Mouse (Mus musculus) forebrain, embryonic 10.5 days (tissue): ENCODE data around the gene Gm20873. TPM values are rescaled to one million over a fixed set of nuclear protein-coding genes. Genes with fewer than 3 reads are reported as not detected.
"Not testable (repeated sequence)": the region's sequence is repeated elsewhere in the genome, so short reads cannot be mapped to it uniquely, and the experiment has no call there.

Experiments
- DNase-seq: peaks from one replicate; pipeline ENCODE4 v3.0.0-alpha.2; 2017; ENCODE audit warnings: low spot score; ENCODE audit errors: extremely low spot score
- H3K27ac ChIP-seq: fragments of 300-500 bp; sonication (generic); 2 replicates; pipeline ENCODE4 v1.5.1; 2016; ENCODE audit warnings: mild to moderate bottlenecking
- H3K27me3 ChIP-seq: fragments of 300-500 bp; sonication (generic); 2 replicates; pipeline ENCODE4 v1.6.1; 2016; ENCODE audit warnings: mild to moderate bottlenecking; ENCODE audit not compliant: poor library complexity, severe bottlenecking
- H3K36me3 ChIP-seq: fragments of 300-500 bp; sonication (generic); replicated peaks from 2 replicates; pipeline ENCODE4 v1.6.1; 2016; ENCODE audit warnings: mild to moderate bottlenecking, moderate library complexity
- H3K4me1 ChIP-seq: fragments of 300-500 bp; sonication (generic); 2 replicates; pipeline ENCODE4 v1.6.1; 2016
- H3K4me3 ChIP-seq: fragments of 300-500 bp; sonication (generic); 2 replicates; pipeline ENCODE4 v1.5.1; 2016; ENCODE audit warnings: mild to moderate bottlenecking, moderate library complexity
- H3K9me3 ChIP-seq: fragments of 300-500 bp; sonication (generic); 2 replicates; pipeline ENCODE4 v1.6.1; 2016; ENCODE audit warnings: mild to moderate bottlenecking, moderate library complexity
- WGBS: fragments of 180-500 bp; shearing (Covaris S2); methylation state at CpG from one replicate; pipeline ENCODE4 v1.1.7; 2016; 5-methylcytosine and 5-hydroxymethylcytosine counted together
- polyA plus RNA-seq: library from polyadenylated mRNA; unstranded; fragments of >200 nt; fragmentation: Nextera tagmentation; extraction: Ambion mirVana; gene quantifications from 2 replicates; pipeline ENCODE4 v1.2.1, GENCODE M21; 2016

The Gm20873 gene
- polyA plus RNA-seq, result not detected in 2 replicates

DNA sequence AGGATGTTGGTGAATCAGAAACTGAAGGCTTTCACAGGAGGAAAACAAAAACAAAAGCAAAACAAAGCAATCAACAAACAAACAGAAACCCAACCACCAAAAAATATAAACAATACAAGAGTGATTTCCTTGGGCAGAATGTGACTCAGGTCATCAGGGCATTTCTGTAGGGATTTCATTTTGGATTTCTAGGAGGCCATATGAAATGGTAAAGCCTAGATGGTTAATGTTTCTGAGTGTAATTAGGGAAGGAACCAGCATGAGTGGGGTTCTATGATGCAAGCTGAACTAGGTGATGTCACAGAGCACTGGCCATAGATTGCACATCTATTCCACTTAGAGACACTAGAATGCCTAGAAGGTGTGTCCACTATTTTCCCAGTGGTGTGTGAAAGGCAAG lies at the start of gene Gm20873:
Gene Gm20873 (plus strand): TSS at position 301 of the 400 bp plus-strand sequence.
- H3K27ac ChIP-seq, H3K36me3 ChIP-seq, DNase-seq, H3K4me1 ChIP-seq, H3K4me3 ChIP-seq, H3K27me3 ChIP-seq, H3K9me3 ChIP-seq: not testable (repeated sequence)

DNA sequence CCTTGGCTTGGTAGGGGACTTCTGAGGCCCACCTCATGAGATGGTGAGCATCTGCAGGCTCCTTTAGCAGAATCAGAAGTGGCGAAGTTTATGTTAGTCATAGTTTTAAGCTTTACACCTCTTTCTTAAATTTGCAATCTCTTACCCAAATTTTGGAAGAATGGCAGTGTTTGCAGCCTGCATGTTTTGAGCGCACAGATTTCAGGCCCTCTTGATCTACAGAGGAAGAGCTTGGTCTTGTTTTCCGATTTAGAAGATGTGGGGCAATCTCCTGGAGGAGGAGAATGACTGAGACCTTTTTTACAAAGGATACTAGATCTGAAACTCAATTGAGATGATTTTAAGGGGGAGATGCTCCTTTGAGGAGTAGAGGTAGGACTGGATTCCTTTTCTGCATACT lies 29.0 kb upstream of the Gm20873 start, which contains the start of gene Gm21746:
Gene Gm21746 (minus strand): TSS at position 101 of the 400 bp plus-strand sequence.
- H3K27me3 ChIP-seq, H3K9me3 ChIP-seq, H3K36me3 ChIP-seq, H3K27ac ChIP-seq, DNase-seq, H3K4me3 ChIP-seq, H3K4me1 ChIP-seq: not testable (repeated sequence)
- 85% methylated on average over 2 of the region's 3 CpGs for WGBS

Other genes with a start within 250 kb of the Gm20873 start
- gene Gm21746, start 29.1 kb upstream of the Gm20873 start, polyA plus RNA-seq, result not detected in 2 replicates